Mouse (Mus musculus): ENCODE results near the gene Serpina3m. TPM values are rescaled to one million over a fixed set of nuclear protein-coding genes. Genes with fewer than 3 reads are reported as not detected.

Gene Serpina3m
- total and polyA plus RNA-seq, 2 experiments from 2014 or later = 1.4 TPM; not detected in 1

DNA sequence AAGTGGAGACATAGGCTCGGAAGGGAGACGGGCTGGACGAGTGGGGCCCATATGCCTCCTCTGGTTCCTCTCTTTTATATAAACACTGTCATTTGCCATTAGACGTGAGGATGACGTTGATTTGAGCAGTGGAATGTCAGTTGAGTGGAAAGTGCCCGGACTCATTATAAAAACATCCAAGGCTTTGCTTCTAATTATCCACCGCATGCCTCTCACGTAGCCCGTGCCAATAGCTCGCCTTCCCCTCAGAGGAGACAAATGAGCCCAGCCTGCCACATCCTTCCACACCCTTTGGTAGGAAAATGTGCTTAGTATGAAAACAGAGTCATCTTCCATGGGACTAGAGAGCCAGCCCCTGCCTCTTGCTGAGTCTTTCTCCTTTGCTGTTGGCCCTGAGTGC, 93.1 kb downstream of the Serpina3m start:
- no peak for DNase-seq (ENCODE audit: low spot score)
- Histone ChIP-seq H3K27me3 (ENCODE audit: control insufficient read depth, insufficient read depth, low read length) (no peaks in the 10 kb centered on the region), H3K27ac (ENCODE audit: low read depth) (no peak overlapping the region), H3K4me1 (ENCODE audit: control insufficient read depth, insufficient read depth) (no peaks in the 10 kb centered on the region), H3K4me2 (ENCODE audit: low read depth, low read length) (no peak overlapping the region), H3K4me3 (ENCODE audit: low read depth, low read length) (no peak overlapping the region), H3K36me3 (replicated peaks; ENCODE audit: control insufficient read depth, insufficient read depth, low read length) (no peaks in the 10 kb centered on the region), H3K9ac (replicated peaks; ENCODE audit: low read depth, low read length) (no peak overlapping the region), H3K9me3 (replicated peaks; ENCODE audit: control insufficient read depth, low read length) (no peaks in the 10 kb centered on the region)
- TF ChIP-seq EP300 (IDR thresholded peaks at IDR 0.05; ENCODE audit: low read depth) = no peak
- no peak for TF ChIP-seq CTCF (IDR thresholded peaks at IDR 0.05; ENCODE audit: low read depth)
- 67% methylated on average over 10 of the region's 10 CpGs for WGBS
- no peak for ATAC-seq (ENCODE audit: insufficient read depth, low read depth)

DNA sequence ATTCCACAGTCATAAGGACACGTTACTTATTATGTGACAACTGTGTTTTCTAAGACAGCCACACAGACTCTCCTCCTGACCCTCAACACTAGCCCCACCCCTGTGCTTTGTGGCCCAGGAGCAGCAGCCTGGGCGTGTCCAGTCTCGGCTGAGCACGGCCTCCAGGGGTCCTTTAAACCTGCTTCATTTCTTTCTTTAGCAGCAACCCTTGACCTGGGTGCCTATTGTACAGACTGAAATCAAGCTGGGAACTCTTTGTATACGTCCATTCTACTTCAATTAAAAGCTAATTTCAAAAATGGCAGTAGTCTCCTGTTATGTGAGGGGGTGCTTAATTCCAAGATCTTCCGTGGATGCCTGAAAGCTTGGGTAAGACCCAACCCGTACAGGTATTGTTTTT, 94.9 kb downstream of the Serpina3m start:
- DNase-seq (ENCODE audit: low spot score) (no peak), ATAC-seq (ENCODE audit: insufficient read depth, low read depth) (no peak)
- Histone ChIP-seq H3K27me3 (ENCODE audit: control insufficient read depth, insufficient read depth, low read length) (no peaks in the 10 kb centered on the region), H3K4me1 (ENCODE audit: control insufficient read depth, insufficient read depth) (no peaks in the 10 kb centered on the region), H3K9ac (replicated peaks; ENCODE audit: low read depth, low read length) (no peak overlapping the region), H3K4me2 (ENCODE audit: low read depth, low read length) (no peak overlapping the region), H3K4me3 (ENCODE audit: low read depth, low read length) (no peak overlapping the region), H3K9me3 (replicated peaks; ENCODE audit: control insufficient read depth, low read length) (no peaks in the 10 kb centered on the region), H3K27ac (ENCODE audit: low read depth) (no peak overlapping the region), H3K36me3 (replicated peaks; ENCODE audit: control insufficient read depth, insufficient read depth, low read length) (no peaks in the 10 kb centered on the region)
- WGBS = 47% methylated on average over 7 of the region's 7 CpGs
- TF ChIP-seq EP300 (IDR thresholded peaks at IDR 0.05; ENCODE audit: low read depth) = no peak
- no peak for TF ChIP-seq CTCF (IDR thresholded peaks at IDR 0.05; ENCODE audit: low read depth)

DNA sequence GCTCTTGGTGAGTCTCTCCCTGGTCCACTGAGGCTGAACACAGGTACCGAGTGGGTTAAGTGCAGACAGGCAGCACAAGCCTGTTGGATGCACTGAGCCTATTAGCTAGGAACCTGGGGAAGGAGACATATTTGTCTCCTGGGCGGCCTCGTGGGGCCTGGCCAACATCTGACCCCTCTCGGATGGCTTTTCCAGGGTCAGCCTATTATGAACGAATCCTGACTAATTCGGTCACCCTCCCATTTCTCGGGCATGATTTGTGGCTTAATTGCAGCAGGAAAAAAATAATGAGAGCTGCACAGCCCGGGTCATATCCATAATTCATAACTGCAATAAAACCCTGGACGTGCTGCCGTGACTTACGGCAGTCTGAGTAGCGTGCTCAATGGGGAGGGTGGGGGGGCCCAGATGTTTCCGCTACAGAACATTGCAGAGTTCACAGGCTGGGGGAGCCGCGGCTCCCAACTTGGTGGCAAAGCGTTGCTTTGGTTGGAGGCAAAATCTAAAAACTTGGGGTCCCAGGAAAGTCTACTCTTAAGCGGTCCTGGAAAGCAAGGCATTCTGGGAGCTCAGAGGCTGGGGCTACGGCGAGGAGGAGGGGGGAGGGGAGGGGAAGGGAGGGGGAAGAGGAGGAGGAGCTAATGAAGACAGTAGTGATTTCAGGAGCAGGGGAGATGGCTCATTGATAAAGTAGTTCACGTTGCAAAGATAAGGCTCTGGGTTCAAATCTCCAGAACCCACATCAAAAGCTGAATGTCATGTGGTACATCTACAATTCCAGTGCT, 95.9 kb downstream of the Serpina3m start:
- TF ChIP-seq CTCF (IDR thresholded peaks at IDR 0.05; ENCODE audit: low read depth) = no peak
- TF ChIP-seq EP300 (IDR thresholded peaks at IDR 0.05; ENCODE audit: low read depth) = no peak
- H3K27ac ChIP-seq (ENCODE audit: low read depth) = no peak overlapping the region
- no peak overlapping the region for H3K9ac ChIP-seq (replicated peaks; ENCODE audit: low read depth, low read length)
- no peaks in the 10 kb centered on the region for H3K4me1 ChIP-seq (ENCODE audit: control insufficient read depth, insufficient read depth)
- no peaks in the 10 kb centered on the region for H3K36me3 ChIP-seq (replicated peaks; ENCODE audit: control insufficient read depth, insufficient read depth, low read length)
- no peak for DNase-seq (ENCODE audit: low spot score)
- no peaks in the 10 kb centered on the region for H3K9me3 ChIP-seq (replicated peaks; ENCODE audit: control insufficient read depth, low read length)
- H3K4me2 ChIP-seq (ENCODE audit: low read depth, low read length) = no peak overlapping the region
- H3K27me3 ChIP-seq (ENCODE audit: control insufficient read depth, insufficient read depth, low read length) = no peaks in the 10 kb centered on the region
- no peak overlapping the region for H3K4me3 ChIP-seq (ENCODE audit: low read depth, low read length)
- WGBS = 81% methylated on average over 20 of the region's 20 CpGs
- no peak for ATAC-seq (ENCODE audit: insufficient read depth, low read depth)

DNA sequence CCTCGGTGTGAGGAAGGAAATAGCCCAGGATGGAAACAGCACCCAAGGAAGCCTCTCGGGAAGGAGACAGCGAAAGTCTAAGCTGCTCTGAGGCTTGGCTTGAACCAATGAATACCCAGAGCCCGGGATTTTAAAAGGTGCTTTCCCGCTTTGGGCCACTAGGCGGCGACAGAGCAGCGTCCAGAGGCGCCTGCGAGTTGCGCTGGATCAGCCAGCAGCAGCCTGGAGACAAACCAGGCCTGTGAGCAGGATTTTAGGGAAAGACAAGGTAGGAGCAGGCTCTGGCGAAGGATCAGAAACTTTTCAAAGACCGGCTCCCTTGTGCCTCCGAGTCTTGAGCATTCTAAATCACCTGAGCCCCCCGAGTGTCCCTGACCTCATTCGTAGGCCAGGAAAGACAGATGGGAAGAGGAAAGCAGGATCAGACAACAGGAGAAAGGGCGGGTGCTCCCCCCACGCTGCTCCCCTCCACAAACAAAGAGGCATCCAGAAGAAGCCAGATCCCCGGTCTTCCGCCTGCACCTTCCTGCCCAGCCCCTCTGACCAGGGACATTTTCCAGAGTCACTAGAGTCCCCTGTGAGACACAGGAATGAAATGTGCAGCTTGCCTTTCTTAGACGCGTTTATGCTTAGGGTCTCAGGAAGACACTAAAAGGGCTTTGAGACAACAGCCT, 101.9 kb downstream of the Serpina3m start:
- no peak for TF ChIP-seq EP300 (IDR thresholded peaks at IDR 0.05; ENCODE audit: low read depth)
- peak; percentile 95 for TF ChIP-seq CTCF (IDR thresholded peaks at IDR 0.05; ENCODE audit: low read depth)
- Histone ChIP-seq H3K9ac (replicated peaks; ENCODE audit: low read depth, low read length) (no peak overlapping the region), H3K27me3 (ENCODE audit: control insufficient read depth, insufficient read depth, low read length) (peaks cover 13% of the 10 kb centered on the region; the same call in 1 of the 2 replicates), H3K27ac (ENCODE audit: low read depth) (no peak overlapping the region), H3K9me3 (replicated peaks; ENCODE audit: control insufficient read depth, low read length) (no peaks in the 10 kb centered on the region), H3K36me3 (replicated peaks; ENCODE audit: control insufficient read depth, insufficient read depth, low read length) (no peaks in the 10 kb centered on the region), H3K4me3 (ENCODE audit: low read depth, low read length) (no peak overlapping the region), H3K4me1 (ENCODE audit: control insufficient read depth, insufficient read depth) (no peaks in the 10 kb centered on the region), H3K4me2 (ENCODE audit: low read depth, low read length) (no peak overlapping the region)
- WGBS = 12% methylated on average over 22 of the region's 22 CpGs
- ATAC-seq (ENCODE audit: insufficient read depth, low read depth) = peak; percentile 51; the same call in 1 of the 2 replicates
- DNase-seq (ENCODE audit: low spot score) = peak; percentile 57

DNA sequence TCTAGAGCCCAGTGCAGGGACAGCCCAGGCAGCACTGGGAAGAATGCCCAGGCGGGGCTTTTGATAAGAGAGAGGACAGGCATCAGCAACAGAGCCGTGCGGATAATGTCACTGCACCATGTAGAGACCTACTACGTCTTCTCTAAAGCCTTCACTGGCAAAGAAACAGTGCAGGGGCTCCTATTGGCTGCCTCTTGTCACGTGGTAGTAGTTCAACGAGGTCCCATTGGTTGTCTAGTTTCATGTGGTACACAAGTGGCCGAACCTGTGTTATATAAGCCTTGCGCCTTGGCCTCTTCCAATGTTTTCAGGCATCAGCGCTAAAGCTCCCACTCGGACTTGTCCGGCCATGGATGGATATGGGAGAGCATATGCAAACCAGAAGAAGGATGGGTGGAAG, 105.4 kb downstream of the Serpina3m start:
- ATAC-seq (ENCODE audit: insufficient read depth, low read depth) = peak; percentile 43; the same call in 1 of the 2 replicates
- no peak overlapping the region for H3K9ac ChIP-seq (replicated peaks; ENCODE audit: low read depth, low read length)
- H3K4me3 ChIP-seq (ENCODE audit: low read depth, low read length) = no peak overlapping the region
- no peak overlapping the region for H3K27ac ChIP-seq (ENCODE audit: low read depth)
- H3K36me3 ChIP-seq (replicated peaks; ENCODE audit: control insufficient read depth, insufficient read depth, low read length) = no peaks in the 10 kb centered on the region
- peaks cover 13% of the 10 kb centered on the region; the same call in 1 of the 2 replicates for H3K27me3 ChIP-seq (ENCODE audit: control insufficient read depth, insufficient read depth, low read length)
- no peak for DNase-seq (ENCODE audit: low spot score)
- H3K4me1 ChIP-seq (ENCODE audit: control insufficient read depth, insufficient read depth) = no peaks in the 10 kb centered on the region
- H3K4me2 ChIP-seq (ENCODE audit: low read depth, low read length) = no peak overlapping the region
- 59% methylated on average over 11 of the region's 11 CpGs for WGBS
- H3K9me3 ChIP-seq (replicated peaks; ENCODE audit: control insufficient read depth, low read length) = no peaks in the 10 kb centered on the region
- TF ChIP-seq CTCF (IDR thresholded peaks at IDR 0.05; ENCODE audit: low read depth) (no peak), EP300 (IDR thresholded peaks at IDR 0.05; ENCODE audit: low read depth) (no peak)

Other genes with a start within 250 kb of the Serpina3m start
- not detected in 2 replicates for gene Serpina5, start 237.4 kb upstream of the Serpina3m start, total RNA-seq (2014; rRNA removed; ENCODE audit: low replicate concordance)
- not detected in 2 replicates for gene Serpina5, start 237.4 kb upstream of the Serpina3m start, polyA plus RNA-seq (2015; fragmentation: Nextera tagmentation; extraction: Ambion mirVana)
- not detected in 2 replicates for gene Serpina3a, start 225.8 kb upstream of the Serpina3m start, total RNA-seq (2014; rRNA removed; ENCODE audit: low replicate concordance)
- not detected in 2 replicates for gene Serpina3a, start 225.8 kb upstream of the Serpina3m start, polyA plus RNA-seq (2015; fragmentation: Nextera tagmentation; extraction: Ambion mirVana)
- not detected in 2 replicates for gene Serpina3b, start 210.5 kb upstream of the Serpina3m start, total RNA-seq (2014; rRNA removed; ENCODE audit: low replicate concordance)
- not detected in 2 replicates for gene Serpina3b, start 210.5 kb upstream of the Serpina3m start, polyA plus RNA-seq (2015; fragmentation: Nextera tagmentation; extraction: Ambion mirVana)
- 0.84 TPM in 1 of 2 replicates, not detected in the other for gene Serpina3c, start 184.6 kb upstream of the Serpina3m start, total RNA-seq (2014; rRNA removed; ENCODE audit: low replicate concordance)
- gene Serpina3c, start 184.6 kb upstream of the Serpina3m start, polyA plus RNA-seq (2015; fragmentation: Nextera tagmentation; extraction: Ambion mirVana) = 0.07 and 0.11 TPM in 2 replicates
- not detected in 2 replicates for gene Serpina3f, start 123.9 kb upstream of the Serpina3m start, total RNA-seq (2014; rRNA removed; ENCODE audit: low replicate concordance)
- 0.12 and 0.16 TPM in 2 replicates for gene Serpina3f, start 123.9 kb upstream of the Serpina3m start, polyA plus RNA-seq (2015; fragmentation: Nextera tagmentation; extraction: Ambion mirVana)
- 6.9 and 12.6 TPM in 2 replicates for gene Serpina3g, start 102.2 kb upstream of the Serpina3m start, total RNA-seq (2014; rRNA removed; ENCODE audit: low replicate concordance)
- 3.3 and 3.4 TPM in 2 replicates for gene Serpina3g, start 102.2 kb upstream of the Serpina3m start, polyA plus RNA-seq (2015; fragmentation: Nextera tagmentation; extraction: Ambion mirVana)
- not detected in 2 replicates for gene Serpina3i, start 75.4 kb upstream of the Serpina3m start, total RNA-seq (2014; rRNA removed; ENCODE audit: low replicate concordance)
- 0.19 TPM in 1 of 2 replicates, not detected in the other for gene Serpina3i, start 75.4 kb upstream of the Serpina3m start, polyA plus RNA-seq (2015; fragmentation: Nextera tagmentation; extraction: Ambion mirVana)
- not detected in 2 replicates for gene Serpina3j, start 23.9 kb upstream of the Serpina3m start, total RNA-seq (2014; rRNA removed; ENCODE audit: low replicate concordance)
- gene Serpina3j, start 23.9 kb upstream of the Serpina3m start, polyA plus RNA-seq (2015; fragmentation: Nextera tagmentation; extraction: Ambion mirVana) = not detected in 2 replicates
- not detected in 2 replicates for gene Serpina3k, start within 50 bp of the Serpina3m start, total RNA-seq (2014; rRNA removed; ENCODE audit: low replicate concordance)
- 0.05 TPM in 1 of 2 replicates, not detected in the other for gene Serpina3k, start within 50 bp of the Serpina3m start, polyA plus RNA-seq (2015; fragmentation: Nextera tagmentation; extraction: Ambion mirVana)
- gene Serpina3n, start 68.2 kb downstream of the Serpina3m start, total RNA-seq (2014; rRNA removed; ENCODE audit: low replicate concordance) = 1.7 and 3.5 TPM in 2 replicates
- 0.37 and 0.54 TPM in 2 replicates for gene Serpina3n, start 68.2 kb downstream of the Serpina3m start, polyA plus RNA-seq (2015; fragmentation: Nextera tagmentation; extraction: Ambion mirVana)
- not detected in 2 replicates for gene Gsc, start 134.8 kb downstream of the Serpina3m start, total RNA-seq (2014; rRNA removed; ENCODE audit: low replicate concordance)
- 0.21 TPM in 1 of 2 replicates, not detected in the other for gene Gsc, start 134.8 kb downstream of the Serpina3m start, polyA plus RNA-seq (2015; fragmentation: Nextera tagmentation; extraction: Ambion mirVana)

Data from heart, postnatal 0 days (tissue).